Mouse (Mus musculus) heart, embryonic 14.5 days (tissue): ENCODE data around the gene Ccar1. TPM values are rescaled to one million over a fixed set of nuclear protein-coding genes. Genes with fewer than 3 reads are reported as not detected.

Experiments used
- polyA plus RNA-seq: library from polyadenylated mRNA; unstranded; fragments of >200 nt; fragmentation: Nextera tagmentation; extraction: Ambion mirVana; gene quantifications from 2 replicates; pipeline ENCODE4 v1.2.1, GENCODE M21; 2014

The Ccar1 gene
- polyA plus RNA-seq, 1 experiment from 2014 or later: 93.4 TPM

Other genes starting within 250 kb of the Ccar1 start
- 34.4 and 38.7 TPM in 2 replicates for gene Kif1bp, start 213.8 kb downstream of the Ccar1 start, polyA plus RNA-seq
- gene Ddx21, start 190.0 kb downstream of the Ccar1 start, polyA plus RNA-seq: 13.3 and 14.4 TPM in 2 replicates
- gene Ddx50, start 141.1 kb downstream of the Ccar1 start, polyA plus RNA-seq: 95.5 and 102 TPM in 2 replicates
- 0.97 and 1.2 TPM in 2 replicates for gene Stox1, start 66.2 kb downstream of the Ccar1 start, polyA plus RNA-seq
- 32.0 and 35.0 TPM in 2 replicates for gene Tet1, start 116.7 kb upstream of the Ccar1 start, polyA plus RNA-seq
- 14.8 and 14.9 TPM in 2 replicates for gene Slc25a16, start 128.3 kb upstream of the Ccar1 start, polyA plus RNA-seq
- 13.3 and 13.7 TPM in 2 replicates for gene Dna2, start 154.7 kb upstream of the Ccar1 start, polyA plus RNA-seq
- 15.5 and 15.8 TPM in 2 replicates for gene Rufy2, start 187.9 kb upstream of the Ccar1 start, polyA plus RNA-seq
- 42.8 and 47.3 TPM in 2 replicates for gene Hnrnph3, start 231.9 kb upstream of the Ccar1 start, polyA plus RNA-seq
- gene Pbld2, start 232.0 kb upstream of the Ccar1 start, polyA plus RNA-seq: 0.46 and 1.3 TPM in 2 replicates